ENCODE assay signal across 8 mouse cellular contexts in the genomic region with DNA sequence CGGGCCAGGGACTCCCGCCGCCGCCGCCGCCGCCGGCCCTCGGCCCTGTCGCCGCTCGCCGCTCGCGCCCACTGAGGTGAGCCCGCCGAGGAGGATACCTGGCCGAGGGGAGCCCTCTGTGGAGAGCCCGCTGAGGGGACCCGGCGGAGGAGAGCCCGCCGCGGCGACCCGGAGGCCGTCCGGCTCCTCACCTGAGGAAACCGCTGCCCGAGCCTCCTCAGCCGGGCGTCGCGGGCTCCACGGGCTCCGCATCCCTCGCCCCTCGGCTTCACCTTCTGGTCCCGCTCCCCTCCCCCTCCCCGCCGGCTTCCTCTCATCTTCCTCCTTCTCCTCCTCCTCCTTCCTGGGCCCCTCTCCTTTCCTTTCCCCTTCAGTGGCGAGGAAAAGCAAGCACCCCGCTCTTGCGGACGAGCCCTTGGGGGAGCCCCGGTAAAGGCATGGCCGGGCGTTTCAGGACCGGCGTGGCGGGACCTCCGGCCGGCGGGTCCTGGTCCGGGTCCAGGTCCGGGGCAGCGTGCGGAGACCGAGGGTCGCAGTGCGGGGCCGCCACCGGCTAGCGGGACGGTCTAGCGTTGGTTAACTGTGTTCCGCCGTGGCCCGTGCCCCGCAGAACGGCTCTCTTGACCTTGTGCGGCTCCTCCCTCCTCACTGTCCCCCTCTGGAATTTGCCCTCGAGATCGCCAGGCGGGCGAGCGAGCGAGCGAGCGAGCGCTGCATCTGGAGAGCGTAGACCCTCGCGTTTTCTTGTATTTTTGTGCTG. TPM values are rescaled to one million over a fixed set of nuclear protein-coding genes. Genes with fewer than 3 reads are reported as not detected.
DNase-seq lines count a peak whose midpoint lies in the region; ATAC-seq and TF ChIP-seq lines count a peak whose summit lies in the region.

No protein-coding gene starts in this region.

- H3K4me1 ChIP-seq in kidney, adult 2 months (ENCODE audit: control insufficient read depth, insufficient read depth, low read length): peaks cover 9% of the 10 kb centered on the region; the same call in 1 of the 2 replicates
- H3K4me1 ChIP-seq in liver, embryonic 11.5 days (replicated peaks; ENCODE audit: control insufficient read depth, insufficient read depth, low read length): no peaks in the 10 kb centered on the region

- no peaks in the 10 kb centered on the region for H3K27me3 ChIP-seq in kidney, adult 2 months (replicated peaks; ENCODE audit: control insufficient read depth, insufficient read depth, low read length)
- H3K27me3 ChIP-seq in liver, embryonic 11.5 days (replicated peaks; ENCODE audit: control insufficient read depth, insufficient read depth, low read length): peaks cover 5% of the 10 kb centered on the region

- no peaks in the 10 kb centered on the region for H3K9me3 ChIP-seq in liver, embryonic 11.5 days (ENCODE audit: control insufficient read depth, low read length)

- H3K4me2 ChIP-seq in liver, embryonic 11.5 days: peak overlapping the region; percentile 79

- peak; percentile 38 for DNase-seq in urinary bladder, adult 2 months (ENCODE audit: low spot score)
- no peak for DNase-seq in urinary bladder, postnatal 10 days (ENCODE audit: low spot score)
- DNase-seq in kidney, adult 2 months: peak; percentile 78
- DNase-seq in liver, embryonic 11.5 days (ENCODE audit: low spot score): peak; percentile 59
- DNase-seq in naive thymus-derived CD4-positive, alpha-beta T cell, adult 2 months (ENCODE audit: low read depth): peak; percentile 43
- DNase-seq in testis, postnatal 14 days (ENCODE audit: low spot score): peak; percentile 79

- H3K36me3 ChIP-seq in kidney, adult 2 months (ENCODE audit: control insufficient read depth, insufficient read depth, low read length): no peaks in the 10 kb centered on the region; the same call in 1 of the 2 replicates
- H3K36me3 ChIP-seq in liver, embryonic 11.5 days (ENCODE audit: control insufficient read depth, insufficient read depth, low read length): no peaks in the 10 kb centered on the region

- peak overlapping the region; percentile 90 for H3K4me3 ChIP-seq in kidney, adult 2 months (ENCODE audit: insufficient read depth, low read depth, low read length)
- H3K4me3 ChIP-seq in liver, embryonic 11.5 days (ENCODE audit: low read depth, low read length): peak overlapping the region; percentile 80

- WGBS in kidney, adult 2 months: under 1% methylated on average over 78 of the region's 84 CpGs
- WGBS in liver, embryonic 11.5 days: under 1% methylated on average over 57 of the region's 84 CpGs

- TF ChIP-seq CTCF in kidney, adult 2 months (conservative IDR thresholded peaks at IDR 0.05; ENCODE audit: insufficient read depth, insufficient read length, low read depth, low read length): no peak

- H3K9ac ChIP-seq in liver, embryonic 11.5 days (ENCODE audit: low read depth, low read length): peak overlapping the region; percentile 81

- peak; percentile 30; the same call in 1 of the 2 replicates for ATAC-seq in common myeloid progenitor, adult 5-6 weeks (replicated peaks; ENCODE audit: low read depth, poor library complexity, severe bottlenecking)
- peak; percentile 28 for ATAC-seq in granulocyte monocyte progenitor cell, adult 5-6 weeks (replicated peaks; ENCODE audit: poor library complexity, severe bottlenecking)
- ATAC-seq in liver, embryonic 11.5 days (replicated peaks; ENCODE audit: low FRiP score): peak; percentile 49

- peak overlapping the region; percentile 59 for H3K27ac ChIP-seq in kidney, adult 2 months (ENCODE audit: insufficient read depth, low read depth, low read length)
- H3K27ac ChIP-seq in liver, embryonic 11.5 days (ENCODE audit: low read depth, low read length): peak overlapping the region; percentile 87

- TF ChIP-seq POLR2A in kidney, adult 2 months (IDR thresholded peaks at IDR 0.05; ENCODE audit: low read depth, low read length): no peak

RNA-seq across cellular contexts. Expression of a gene that starts 1.1 kb away (rescaled TPM):
- polyA plus RNA-seq in urinary bladder, adult 2 months (2012; rRNA removed): 30.0 and 33.1 TPM in 2 replicates
- 13.8 and 15.4 TPM in 2 replicates for total RNA-seq in common myeloid progenitor, adult 5-6 weeks (2017)
- total RNA-seq in granulocyte monocyte progenitor cell, adult 5-6 weeks (2014; fragmentation: Nextera tagmentation): 32.2 and 34.6 TPM in 2 replicates
- total RNA-seq in granulocyte monocyte progenitor cell, adult 5-6 weeks (2017): 31.7 and 36.3 TPM in 2 replicates
- polyA plus RNA-seq in kidney, adult 2 months (2012; rRNA removed): 17.6 and 20.8 TPM in 2 replicates
- polyA plus RNA-seq in liver, embryonic 11.5 days (2014; fragmentation: Nextera tagmentation; extraction: Ambion mirVana): 22.1 and 25.5 TPM in 2 replicates
